Mouse (Mus musculus): ENCODE measurements at regions not wholly inside any gene's neighbourhood (a gene's known extent, or its start where the extent isn't known, plus 50 kb on each side); places are given as distances from the start of the nearest gene placed in this dataset.

GRCm38 (mm10) chr3:115655020-115655419 is 59.9 kb downstream of the S1pr1 start:
- ATAC-seq: no peak

- ATAC-seq: no peak
These were observed 62.6 kb downstream of the S1pr1 start for GRCm38 (mm10) chr3:115652236-115652635.

GRCm38 (mm10) chr3:115649338-115650117 is 65.3 kb downstream of the S1pr1 start:
- no peak for ATAC-seq

GRCm38 (mm10) chr3:115646993-115647392 is 67.9 kb downstream of the S1pr1 start:
- ATAC-seq: no peak

- ATAC-seq: no peak
These were observed 70.6 kb downstream of the S1pr1 start for GRCm38 (mm10) chr3:115644307-115644706.

GRCm38 (mm10) chr3:115642846-115643260 is 72.0 kb downstream of the S1pr1 start:
- ATAC-seq: peak; percentile 71

- ATAC-seq: peak; percentile 85
These were observed 72.6 kb downstream of the S1pr1 start for GRCm38 (mm10) chr3:115642001-115642845.

- no peak for ATAC-seq
These were observed 73.5 kb downstream of the S1pr1 start for GRCm38 (mm10) chr3:115641411-115641810.

- ATAC-seq: no peak
These were observed 79.4 kb downstream of the S1pr1 start for GRCm38 (mm10) chr3:115635487-115635886.

- ATAC-seq: no peak
These were observed 79.8 kb downstream of the S1pr1 start for GRCm38 (mm10) chr3:115635081-115635480.

GRCm38 (mm10) chr3:115632417-115632743 is 82.5 kb downstream of the S1pr1 start:
- no peak for ATAC-seq

GRCm38 (mm10) chr3:115631573-115632416 is 83.1 kb downstream of the S1pr1 start:
- ATAC-seq: no peak

- no peak for ATAC-seq
These were observed 92.0 kb downstream of the S1pr1 start for GRCm38 (mm10) chr3:115622920-115623319.

- ATAC-seq: no peak
These were observed 92.6 kb downstream of the S1pr1 start for GRCm38 (mm10) chr3:115622300-115622699.

GRCm38 (mm10) chr3:115619970-115620369 is 94.9 kb downstream of the S1pr1 start:
- no peak for ATAC-seq

GRCm38 (mm10) chr3:115615994-115616598 is 98.8 kb downstream of the S1pr1 start:
- no peak for ATAC-seq

- ATAC-seq: no peak
These were observed 102.0 kb downstream of the S1pr1 start for GRCm38 (mm10) chr3:115612859-115613258.

- ATAC-seq: no peak
These were observed 106.8 kb downstream of the S1pr1 start for GRCm38 (mm10) chr3:115608087-115608486.

- no peak for ATAC-seq
These were observed 110.1 kb downstream of the S1pr1 start for GRCm38 (mm10) chr3:115604734-115605279.

GRCm38 (mm10) chr3:115604267-115604666 is 110.6 kb downstream of the S1pr1 start:
- no peak for ATAC-seq

- ATAC-seq: no peak
These were observed 111.1 kb downstream of the S1pr1 start for GRCm38 (mm10) chr3:115603803-115604202.

GRCm38 (mm10) chr3:115599281-115599680 is 115.6 kb downstream of the S1pr1 start:
- no peak for ATAC-seq
